Mouse (Mus musculus): ENCODE measurements around the gene Hdc. TPM values are rescaled to one million over a fixed set of nuclear protein-coding genes. Genes with fewer than 3 reads are reported as not detected.

The Hdc gene
- polyA plus RNA-seq, 1 experiment from 2014 or later: 2.5 TPM

DNA sequence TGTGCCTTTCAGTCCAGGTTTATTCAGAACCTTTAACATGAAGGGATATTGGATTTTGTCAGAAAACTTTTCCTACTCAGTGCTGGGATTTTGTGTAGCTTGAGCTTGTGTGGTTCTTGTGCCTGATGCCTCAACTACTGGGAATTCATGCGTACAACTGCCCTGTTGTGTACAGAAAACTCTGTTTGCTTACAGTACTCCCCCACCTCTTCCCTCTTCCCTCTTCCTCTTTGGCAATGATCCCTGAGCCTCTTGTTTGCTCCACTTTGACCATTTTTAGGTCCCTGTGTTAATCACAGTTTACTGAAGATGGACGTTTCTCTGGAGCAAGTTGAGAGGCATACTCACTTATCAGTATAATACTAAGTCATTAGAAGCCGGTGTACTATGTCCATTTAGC, 72.7 kb downstream of the Hdc start:
- Histone ChIP-seq H3K27me3 (ENCODE audit: control insufficient read depth, insufficient read depth, low read length) (peaks cover 12% of the 10 kb centered on the region; the same call in 1 of the 2 replicates), H3K9ac (no peak overlapping the region), H3K4me1 (replicated peaks; ENCODE audit: control insufficient read depth, insufficient read depth, low read length) (no peaks in the 10 kb centered on the region), H3K36me3 (replicated peaks; ENCODE audit: control insufficient read depth, insufficient read depth) (no peaks in the 10 kb centered on the region), H3K4me2 (replicated peaks) (no peak overlapping the region), H3K4me3 (replicated peaks; ENCODE audit: low read length) (no peak overlapping the region), H3K27ac (no peak overlapping the region), H3K9me3 (ENCODE audit: control insufficient read depth, low read length) (0 out of 2 replicates have a peak, but pooled peaks cover 5% of the 10 kb centered on the region)
- 89% methylated on average over 3 of the region's 3 CpGs for WGBS
- ATAC-seq (ENCODE audit: low FRiP score) (no peak), DNase-seq (ENCODE audit: low spot score) (no peak)

DNA sequence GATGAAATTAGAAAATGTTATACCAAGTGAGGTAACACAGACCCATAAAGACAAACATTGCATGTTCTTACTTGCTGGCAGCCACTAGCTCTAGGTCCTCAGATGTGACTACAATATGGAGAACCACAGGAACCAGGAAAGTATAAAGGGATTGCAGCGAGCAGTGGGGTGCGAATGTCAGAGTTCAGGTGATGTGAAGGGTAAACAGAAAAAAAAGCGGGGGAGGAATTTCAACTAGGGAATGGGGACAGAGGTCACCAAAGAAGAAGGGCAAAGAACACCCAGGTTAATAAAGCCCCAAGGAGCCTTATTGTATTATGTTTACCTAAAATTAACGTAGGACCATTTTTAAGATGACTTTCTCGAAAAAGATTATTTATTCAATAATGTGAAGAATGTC, 73.8 kb downstream of the Hdc start:
- 65% methylated on average over 5 of the region's 5 CpGs for WGBS
- Histone ChIP-seq H3K27ac (no peak overlapping the region), H3K4me3 (replicated peaks; ENCODE audit: low read length) (no peak overlapping the region), H3K27me3 (ENCODE audit: control insufficient read depth, insufficient read depth, low read length) (0 out of 2 replicates have a peak, but pooled peaks cover 1% of the 10 kb centered on the region), H3K9ac (no peak overlapping the region), H3K4me1 (replicated peaks; ENCODE audit: control insufficient read depth, insufficient read depth, low read length) (no peaks in the 10 kb centered on the region), H3K4me2 (replicated peaks) (no peak overlapping the region), H3K9me3 (ENCODE audit: control insufficient read depth, low read length) (0 out of 2 replicates have a peak, but pooled peaks cover 5% of the 10 kb centered on the region), H3K36me3 (replicated peaks; ENCODE audit: control insufficient read depth, insufficient read depth) (no peaks in the 10 kb centered on the region)
- DNase-seq (ENCODE audit: low spot score): no peak
- ATAC-seq (ENCODE audit: low FRiP score): no peak

Other genes with a start within 250 kb of the Hdc start
- gene Atp8b4, start 118.6 kb downstream of the Hdc start, polyA plus RNA-seq (2014; fragmentation: Nextera tagmentation; extraction: Ambion mirVana): 0.08 TPM in 1 of 2 replicates, not detected in the other
- 9.7 and 13.4 TPM in 2 replicates for gene Slc27a2, start 66.9 kb downstream of the Hdc start, polyA plus RNA-seq (2014; fragmentation: Nextera tagmentation; extraction: Ambion mirVana)
- gene Gabpb1, start 57.0 kb upstream of the Hdc start, polyA plus RNA-seq (2014; fragmentation: Nextera tagmentation; extraction: Ambion mirVana): 41.7 and 43.8 TPM in 2 replicates
- 30.0 and 35.2 TPM in 2 replicates for gene Usp8, start 88.0 kb upstream of the Hdc start, polyA plus RNA-seq (2014; fragmentation: Nextera tagmentation; extraction: Ambion mirVana)
- gene Usp50, start 164.2 kb upstream of the Hdc start, polyA plus RNA-seq (2014; fragmentation: Nextera tagmentation; extraction: Ambion mirVana): 2.3 and 3.8 TPM in 2 replicates